Comparison of ENCODE assay signal across 24 mouse cellular contexts in the genomic region with DNA sequence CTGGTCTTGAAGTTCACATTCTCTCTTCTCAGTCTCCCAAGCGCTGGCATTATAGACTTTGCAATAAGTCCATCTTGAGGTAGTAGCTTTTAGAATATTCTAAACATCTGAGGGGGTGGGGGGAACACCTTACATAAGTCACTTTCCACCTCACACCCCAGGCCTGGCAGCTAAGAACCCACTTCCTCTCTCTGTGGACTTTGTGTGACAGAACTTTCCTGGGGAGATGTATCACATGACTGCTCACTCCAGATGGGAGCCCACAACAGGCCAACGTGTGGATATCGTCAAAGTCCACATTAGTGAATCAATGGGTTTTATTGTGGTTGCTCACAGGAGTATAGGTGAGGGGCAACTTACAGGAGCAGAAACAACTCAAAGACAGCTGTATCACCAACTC. TPM values are rescaled to one million over a fixed set of nuclear protein-coding genes. Genes with fewer than 3 reads are reported as not detected.
DNase-seq lines count a peak whose midpoint lies in the region; ATAC-seq and TF ChIP-seq lines count a peak whose summit lies in the region.
"Had no signal": no experiment of that assay in that cellular context is flagged by ENCODE, and none has a peak within 500 bp of the region (broad histone marks: within the 10 kb centered on the region; RNA-seq: fewer than 3 reads in every experiment).

No protein-coding gene starts in this region.

- peak overlapping the region; percentile 54 for H3K27ac ChIP-seq in spleen, adult 2 months (ENCODE audit: insufficient read depth, low read length)
- H3K27ac ChIP-seq in bone marrow macrophage, adult 2 months (ENCODE audit: insufficient read depth, low read depth, low read length): peak overlapping the region; percentile 66
- H3K27ac ChIP-seq: embryonic facial prominence, embryonic 12.5 days; heart, adult 2 months; limb, embryonic 15.5 days; liver, embryonic 15.5 days; stomach, embryonic 15.5 days had no signal

- TF ChIP-seq POLR2A in spleen, adult 2 months (IDR thresholded peaks at IDR 0.05; ENCODE audit: low read depth, low read length): no peak
- no peak for TF ChIP-seq POLR2A in bone marrow macrophage, adult 2 months (IDR thresholded peaks at IDR 0.05; ENCODE audit: borderline replicate concordance, low read depth, low read length)

- no peak for TF ChIP-seq CTCF in spleen, adult 2 months (IDR thresholded peaks at IDR 0.05; ENCODE audit: extremely low read depth, insufficient read depth, insufficient read length, insufficient replicate concordance)
- TF ChIP-seq CTCF in bone marrow macrophage, adult 2 months (IDR thresholded peaks at IDR 0.05; ENCODE audit: low read depth, low read length): no peak

- WGBS in spleen, adult 2 months: 5% methylated on average over 3 of the region's 3 CpGs

- H3K4me1 ChIP-seq in spleen, adult 2 months (ENCODE audit: control insufficient read depth, insufficient read depth, insufficient read length): peaks cover 14% of the 10 kb centered on the region; the same call in 1 of the 2 replicates
- peaks cover 14% of the 10 kb centered on the region for H3K4me1 ChIP-seq in bone marrow macrophage, adult 2 months (ENCODE audit: control insufficient read depth, insufficient read depth, low read length)
- H3K4me1 ChIP-seq: embryonic facial prominence, embryonic 12.5 days; limb, embryonic 15.5 days; liver, embryonic 15.5 days; stomach, embryonic 15.5 days had no signal

- no peaks in the 10 kb centered on the region for H3K27me3 ChIP-seq in spleen, adult 2 months (ENCODE audit: control insufficient read depth, insufficient read depth, low read length)
- H3K27me3 ChIP-seq: embryonic facial prominence, embryonic 12.5 days; stomach, embryonic 15.5 days had no signal

- no peak overlapping the region for H3K4me3 ChIP-seq in spleen, adult 2 months (ENCODE audit: extremely low read depth, insufficient read depth, insufficient read length)
- H3K4me3 ChIP-seq in bone marrow macrophage, adult 2 months (ENCODE audit: insufficient read depth, low read length): no peak overlapping the region
- H3K4me3 ChIP-seq: embryonic facial prominence, embryonic 12.5 days; erythroblast, embryonic 14.5 days; heart, adult 2 months; limb, embryonic 15.5 days; liver, embryonic 15.5 days; stomach, embryonic 15.5 days had no signal

- H3K36me3 ChIP-seq in spleen, adult 2 months (ENCODE audit: control insufficient read depth, insufficient read depth, low read length): peaks cover 4% of the 10 kb centered on the region; the same call in 1 of the 2 replicates

- peak; percentile 61; the same call in 1 of the 2 replicates for ATAC-seq in megakaryocyte, adult 5-6 weeks (ENCODE audit: poor library complexity, severe bottlenecking)
- ATAC-seq: forebrain, embryonic 14.5 days; hindbrain, embryonic 16.5 days had no signal

- peak in 1 of 2 experiments; percentile 36 for DNase-seq in spleen, adult 2 months (ENCODE audit: low read depth in 1 of 2, low spot score in 2 of 2)
- DNase-seq in spleen, postnatal 14 days (ENCODE audit: low spot score in 2 of 2): no peak
- peak; percentile 70 for DNase-seq in CD4-positive helper T cell, adult 2 months (ENCODE audit: low read depth, low spot score)
- no peak for DNase-seq in cerebellum, postnatal 10 days
- DNase-seq in urinary bladder, postnatal 14 days (ENCODE audit: low spot score): no peak
- no peak for DNase-seq in adrenal gland, adult 18-20 months (ENCODE audit: low spot score in 2 of 2)
- DNase-seq: adrenal gland, postnatal 36 days; cerebellum, adult 18-20 months; gastrocnemius, postnatal 14 days; heart, adult 2 months; heart, postnatal 4 days; kidney, adult 8-10 months; kidney, postnatal 14 days; lung, postnatal 10 days had no signal

RNA-seq across cellular contexts. Expression of a gene that starts 18.8 kb away (rescaled TPM):
- 21.9 and 28.7 TPM in 2 replicates for polyA plus RNA-seq in spleen, adult 2 months (2012; rRNA removed)
- 16.1 and 20.3 TPM in 2 replicates for polyA plus RNA-seq in bone marrow macrophage, adult 2 months (2012; ENCODE audit: insufficient read depth, insufficient read length, missing spikeins)
- total RNA-seq in megakaryocyte, adult 5-6 weeks (2015): 0.89 and 1.9 TPM in 2 replicates
- not detected in 2 replicates for total RNA-seq in megakaryocyte, adult 5-6 weeks (2017)
- total RNA-seq in adrenal gland, adult 18-20 months (2021): 10 to 100 TPM; 12.1 to 14.3 TPM

RNA-seq across cellular contexts. Expression of a gene that starts 28.1 kb away (rescaled TPM):
- polyA plus RNA-seq in spleen, adult 2 months (2012; rRNA removed): 49.3 and 63.1 TPM in 2 replicates
- 21.3 and 23.1 TPM in 2 replicates for polyA plus RNA-seq in bone marrow macrophage, adult 2 months (2012; ENCODE audit: insufficient read depth, insufficient read length, missing spikeins)
- 8.5 and 9.5 TPM in 2 replicates for total RNA-seq in megakaryocyte, adult 5-6 weeks (2015)
- total RNA-seq in megakaryocyte, adult 5-6 weeks (2017): 7.5 and 8.3 TPM in 2 replicates
- 10 to 100 TPM; 10.8 to 11.4 TPM for total RNA-seq in adrenal gland, adult 18-20 months (2021)

RNA-seq across cellular contexts. Expression of a gene that starts 50.3 kb away (rescaled TPM):
- polyA plus RNA-seq in spleen, adult 2 months (2012; rRNA removed): 1.8 and 4.0 TPM in 2 replicates
- polyA plus RNA-seq in bone marrow macrophage, adult 2 months (2012; ENCODE audit: insufficient read depth, insufficient read length, missing spikeins): 18.4 and 18.5 TPM in 2 replicates
- total RNA-seq in megakaryocyte, adult 5-6 weeks (2015): 5.7 and 7.4 TPM in 2 replicates
- 6.9 and 10.7 TPM in 2 replicates for total RNA-seq in megakaryocyte, adult 5-6 weeks (2017)
- under 1 TPM; 0.46 to 0.83 TPM for total RNA-seq in adrenal gland, adult 18-20 months (2021)
- polyA plus RNA-seq: embryonic facial prominence, embryonic 12.5 days; forebrain, embryonic 14.5 days; neural tube, embryonic 11.5 days had no signal

Comparison
In these comparisons a context has a peak if more than half of its experiments do, and no peak if none do; other contexts are left out.
1. RNA of a gene that starts 18.8 kb away (total RNA-seq): 12.1 to 14.3 TPM in adrenal gland, adult 18-20 months; 0.89 to 1.9 TPM in megakaryocyte, adult 5-6 weeks; every median in the first group is over 4 times any median in the second.